Mouse (Mus musculus): ENCODE measurements around the gene 4932438H23Rik. TPM values are rescaled to one million over a fixed set of nuclear protein-coding genes. Genes with fewer than 3 reads are reported as not detected.

4932438H23Rik gene
- polyA plus RNA-seq, 1 experiment: 0.01 TPM

DNA sequence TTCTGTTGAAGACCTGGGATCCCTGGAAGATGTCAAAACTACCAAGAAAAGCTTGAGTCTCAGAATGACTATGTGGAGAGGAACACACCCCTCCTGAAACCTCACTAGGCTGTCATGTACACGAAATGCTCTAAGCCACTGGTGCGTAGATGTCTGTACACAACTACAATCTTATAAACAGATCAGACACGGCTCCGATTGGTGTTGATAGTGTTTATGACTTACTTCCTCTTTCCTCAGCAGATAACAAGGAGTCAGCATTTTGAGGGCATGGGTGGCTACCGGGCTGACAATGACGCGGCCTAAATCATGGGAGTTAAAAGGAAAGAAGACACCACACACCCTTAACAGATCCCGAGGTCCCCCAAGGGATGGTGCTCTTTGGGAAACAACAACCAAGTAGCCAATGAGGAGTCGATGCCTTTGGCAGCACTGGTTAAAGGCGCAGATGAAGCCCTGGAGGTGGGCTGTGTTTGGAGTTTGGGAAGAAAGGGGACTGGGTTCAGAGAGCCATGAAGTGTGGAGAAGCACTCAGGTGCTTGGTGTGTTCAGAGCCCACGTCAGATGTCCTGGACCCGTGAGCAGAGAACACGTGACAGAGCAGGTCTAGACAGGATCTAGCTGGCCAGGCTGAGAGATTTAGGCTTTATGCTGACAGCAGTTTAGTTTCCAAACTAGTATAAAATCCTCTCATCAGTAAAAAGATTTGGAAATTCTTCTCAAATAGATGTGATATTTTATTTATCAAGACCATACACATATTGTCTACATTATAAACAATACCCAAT, 33.2 kb downstream of the 4932438H23Rik start:
- Histone ChIP-seq H3K79me2 (ENCODE audit: control insufficient read depth, insufficient read depth) (no peaks in the 10 kb centered on the region), H3K36me3 (ENCODE audit: control insufficient read depth, insufficient read depth) (no peaks in the 10 kb centered on the region), H3ac (ENCODE audit: control insufficient read depth, insufficient read length) (no peak overlapping the region), H3K4me2 (ENCODE audit: low read depth) (no peak overlapping the region), H3K4me3 (no peak overlapping the region), H3K27me3 (ENCODE audit: control insufficient read depth, insufficient read depth, insufficient read length) (peaks cover 57% of the 10 kb centered on the region)
- TF ChIP-seq POLR2A (IDR thresholded peaks at IDR 0.05; ENCODE audit: insufficient read length, low read depth): no peak
- TF ChIP-seq POLR2AphosphoS2 (IDR thresholded peaks at IDR 0.05; ENCODE audit: insufficient read length, low read depth): no peak
- no peak for TF ChIP-seq E2F4 (IDR thresholded peaks at IDR 0.05; ENCODE audit: insufficient read depth)
- no peak for TF ChIP-seq REST (IDR thresholded peaks at IDR 0.05; ENCODE audit: insufficient read depth, insufficient read length)
- no peak for TF ChIP-seq TCF3 (IDR thresholded peaks at IDR 0.05; ENCODE audit: insufficient read length, low read depth)
- TF ChIP-seq SRF (IDR thresholded peaks at IDR 0.05; ENCODE audit: control insufficient read depth, insufficient read length, low read depth): no peak
- TF ChIP-seq MYOG (IDR thresholded peaks at IDR 0.05; ENCODE audit: control insufficient read depth in 1 of 3, insufficient read depth in 1 of 3, insufficient read length in 2 of 3, low read depth in 2 of 3): no peak
- TF ChIP-seq MYOD1 (IDR thresholded peaks at IDR 0.05; ENCODE audit: control insufficient read depth in 1 of 3, insufficient read length in 2 of 3, low read depth in 2 of 3): no peak
- no peak for TF ChIP-seq MAX (IDR thresholded peaks at IDR 0.05; ENCODE audit: low read depth)
- TF ChIP-seq CEBPB (IDR thresholded peaks at IDR 0.05; ENCODE audit: insufficient read depth, poor library complexity, severe bottlenecking): no peak
- no peak for TF ChIP-seq USF1 (IDR thresholded peaks at IDR 0.05; ENCODE audit: low read depth)
- no peak for TF ChIP-seq TCF12 (IDR thresholded peaks at IDR 0.05; ENCODE audit: insufficient read depth, poor library complexity, severe bottlenecking)

- H3K4me3 ChIP-seq: no peak overlapping the region
Measured at GRCm38 (mm10) chr16:91057741-91058140, 37.2 kb downstream of the 4932438H23Rik start.

GRCm38 (mm10) chr16:91057261-91057660, 37.7 kb downstream of the 4932438H23Rik start:
- Histone ChIP-seq H3K36me3 (ENCODE audit: control insufficient read depth, insufficient read depth) (no peaks in the 10 kb centered on the region), H3K4me2 (ENCODE audit: low read depth) (no peak overlapping the region), H3K27me3 (ENCODE audit: control insufficient read depth, insufficient read depth, insufficient read length) (peaks cover 40% of the 10 kb centered on the region), H3ac (ENCODE audit: control insufficient read depth, insufficient read length) (no peak overlapping the region), H3K4me3 (no peak overlapping the region), H3K79me2 (ENCODE audit: control insufficient read depth, insufficient read depth) (no peaks in the 10 kb centered on the region)
- TF ChIP-seq MAX (IDR thresholded peaks at IDR 0.05; ENCODE audit: low read depth): no peak
- TF ChIP-seq MYOD1 (IDR thresholded peaks at IDR 0.05; ENCODE audit: control insufficient read depth in 1 of 3, insufficient read length in 2 of 3, low read depth in 2 of 3): no peak
- TF ChIP-seq REST (IDR thresholded peaks at IDR 0.05; ENCODE audit: insufficient read depth, insufficient read length): no peak
- TF ChIP-seq CEBPB (IDR thresholded peaks at IDR 0.05; ENCODE audit: insufficient read depth, poor library complexity, severe bottlenecking): no peak
- no peak for TF ChIP-seq SRF (IDR thresholded peaks at IDR 0.05; ENCODE audit: control insufficient read depth, insufficient read length, low read depth)
- no peak for TF ChIP-seq TCF3 (IDR thresholded peaks at IDR 0.05; ENCODE audit: insufficient read length, low read depth)
- TF ChIP-seq POLR2AphosphoS2 (IDR thresholded peaks at IDR 0.05; ENCODE audit: insufficient read length, low read depth): no peak
- TF ChIP-seq TCF12 (IDR thresholded peaks at IDR 0.05; ENCODE audit: insufficient read depth, poor library complexity, severe bottlenecking): no peak
- TF ChIP-seq MYOG (IDR thresholded peaks at IDR 0.05; ENCODE audit: control insufficient read depth in 1 of 3, insufficient read depth in 1 of 3, insufficient read length in 2 of 3, low read depth in 2 of 3): no peak
- TF ChIP-seq E2F4 (IDR thresholded peaks at IDR 0.05; ENCODE audit: insufficient read depth): no peak
- TF ChIP-seq USF1 (IDR thresholded peaks at IDR 0.05; ENCODE audit: low read depth): no peak
- TF ChIP-seq POLR2A (IDR thresholded peaks at IDR 0.05; ENCODE audit: insufficient read length, low read depth): no peak

More at GRCm38 (mm10) chr16:91057741-91058140, 37.2 kb downstream of the 4932438H23Rik start:
- Histone ChIP-seq H3K36me3 (ENCODE audit: control insufficient read depth, insufficient read depth) (no peaks in the 10 kb centered on the region), H3K27me3 (ENCODE audit: control insufficient read depth, insufficient read depth, insufficient read length) (peaks cover 43% of the 10 kb centered on the region), H3K79me2 (ENCODE audit: control insufficient read depth, insufficient read depth) (no peaks in the 10 kb centered on the region), H3ac (ENCODE audit: control insufficient read depth, insufficient read length) (no peak overlapping the region), H3K4me2 (ENCODE audit: low read depth) (no peak overlapping the region)
- no peak for TF ChIP-seq MYOD1 (IDR thresholded peaks at IDR 0.05; ENCODE audit: control insufficient read depth in 1 of 3, insufficient read length in 2 of 3, low read depth in 2 of 3)
- TF ChIP-seq MYOG (IDR thresholded peaks at IDR 0.05; ENCODE audit: control insufficient read depth in 1 of 3, insufficient read depth in 1 of 3, insufficient read length in 2 of 3, low read depth in 2 of 3): no peak
- TF ChIP-seq POLR2A (IDR thresholded peaks at IDR 0.05; ENCODE audit: insufficient read length, low read depth): no peak
- no peak for TF ChIP-seq SRF (IDR thresholded peaks at IDR 0.05; ENCODE audit: control insufficient read depth, insufficient read length, low read depth)
- TF ChIP-seq CEBPB (IDR thresholded peaks at IDR 0.05; ENCODE audit: insufficient read depth, poor library complexity, severe bottlenecking): no peak
- TF ChIP-seq POLR2AphosphoS2 (IDR thresholded peaks at IDR 0.05; ENCODE audit: insufficient read length, low read depth): no peak
- no peak for TF ChIP-seq E2F4 (IDR thresholded peaks at IDR 0.05; ENCODE audit: insufficient read depth)
- TF ChIP-seq MAX (IDR thresholded peaks at IDR 0.05; ENCODE audit: low read depth): no peak
- TF ChIP-seq TCF3 (IDR thresholded peaks at IDR 0.05; ENCODE audit: insufficient read length, low read depth): no peak
- TF ChIP-seq USF1 (IDR thresholded peaks at IDR 0.05; ENCODE audit: low read depth): no peak

DNA sequence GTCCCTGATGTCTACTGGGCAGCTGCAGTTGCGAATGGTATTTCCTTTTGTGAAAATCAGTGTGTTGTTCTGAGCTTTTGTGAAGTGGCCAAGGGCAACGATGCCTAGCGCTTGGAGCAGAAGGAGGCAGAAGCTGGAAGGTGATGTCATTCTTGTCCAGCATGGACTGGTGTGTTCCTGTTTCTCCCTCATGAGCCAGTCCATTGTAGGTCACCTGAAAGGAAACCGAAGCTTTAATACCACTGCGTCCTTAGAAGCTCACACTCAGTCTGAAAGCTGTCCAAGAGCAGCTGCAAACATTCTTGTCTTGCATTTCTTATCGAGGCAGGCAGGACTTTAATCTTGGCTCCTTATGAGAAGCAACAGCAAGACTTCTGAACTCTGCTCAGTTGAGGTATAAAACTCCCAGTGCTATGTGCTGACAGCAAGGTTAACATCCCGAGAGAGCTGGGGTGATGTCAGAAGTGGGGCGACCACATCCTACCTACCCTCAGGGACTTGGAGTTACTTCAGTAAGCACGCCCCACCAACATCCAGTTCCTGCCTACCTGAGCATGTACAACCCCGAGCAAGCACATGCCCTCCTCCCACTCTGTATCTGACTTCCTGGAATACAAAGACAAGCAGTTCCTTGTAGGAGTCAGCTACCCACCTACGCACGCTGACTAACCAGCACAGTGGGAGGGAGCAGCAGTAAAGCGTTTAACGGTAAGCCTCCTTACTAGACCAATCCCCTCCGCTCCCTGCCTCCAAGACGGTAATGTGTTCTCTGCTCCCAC, 38.7 kb downstream of the 4932438H23Rik start:
- H3K79me2 ChIP-seq (ENCODE audit: control insufficient read depth, insufficient read depth): no peaks in the 10 kb centered on the region
- no peak overlapping the region for H3ac ChIP-seq (ENCODE audit: control insufficient read depth, insufficient read length)
- H3K4me2 ChIP-seq (ENCODE audit: low read depth): no peak overlapping the region
- H3K36me3 ChIP-seq (ENCODE audit: control insufficient read depth, insufficient read depth): no peaks in the 10 kb centered on the region
- no peak for TF ChIP-seq TCF3 (IDR thresholded peaks at IDR 0.05; ENCODE audit: insufficient read length, low read depth)
- no peak overlapping the region for H3K4me3 ChIP-seq
- peaks cover 39% of the 10 kb centered on the region for H3K27me3 ChIP-seq (ENCODE audit: control insufficient read depth, insufficient read depth, insufficient read length)

All from myocyte (in vitro differentiated cells).